Mouse (Mus musculus) small intestine, adult 2 months (tissue): ENCODE data around the gene Ceacam15. TPM values are rescaled to one million over a fixed set of nuclear protein-coding genes. Genes with fewer than 3 reads are reported as not detected.
"Not testable (repeated sequence)": the region's sequence is repeated elsewhere in the genome, so short reads cannot be mapped to it uniquely, and the experiment has no call there.

Source experiments
- H3K27ac ChIP-seq: fragments of 200-500 bp; 2 replicates; pipeline ENCODE4 v1.5.1; 2012; ENCODE audit warnings: low read depth, low read length, control low read depth, inconsistent platforms; ENCODE audit not compliant: insufficient read depth
- H3K27me3 ChIP-seq: fragments of 200-500 bp; 2 replicates; pipeline ENCODE4 v1.6.1; 2012; ENCODE audit warnings: mild to moderate bottlenecking, moderate library complexity, low read length, inconsistent platforms; ENCODE audit not compliant: control insufficient read depth, insufficient read depth
- H3K36me3 ChIP-seq: fragments of 200-500 bp; 2 replicates; pipeline ENCODE4 v1.6.1; 2012; ENCODE audit warnings: mild to moderate bottlenecking, low read length, control low read depth, inconsistent platforms; ENCODE audit not compliant: control insufficient read depth, insufficient read depth
- H3K4me1 ChIP-seq: fragments of 200-500 bp; 2 replicates; pipeline ENCODE4 v1.6.1; 2012; ENCODE audit warnings: low read length, inconsistent platforms, mixed read lengths; ENCODE audit not compliant: control insufficient read depth, insufficient read depth, insufficient read length
- H3K4me3 ChIP-seq: fragments of 200-500 bp; 2 replicates; pipeline ENCODE4 v1.5.1; 2012; ENCODE audit warnings: low read depth, mild to moderate bottlenecking, control low read depth, inconsistent platforms, low read length, moderate library complexity
- CTCF ChIP-seq: fragments of 200-500 bp; IDR thresholded peaks from 2 replicates; pipeline ENCODE4 v1.5.1; 2012; ENCODE audit warnings: low read depth, mild to moderate bottlenecking, control low read depth, inconsistent platforms, low read length, moderate library complexity, mixed read lengths; ENCODE audit not compliant: insufficient replicate concordance, insufficient read length; ENCODE audit errors: extremely low read depth
- POLR2A ChIP-seq: fragments of 200-500 bp; IDR thresholded peaks from 2 replicates; pipeline ENCODE4 v1.6.1; 2012; ENCODE audit warnings: low read depth, mild to moderate bottlenecking, control low read depth, inconsistent platforms, low read length, moderate library complexity
- WGBS: fragments of 180-500 bp; shearing (Covaris S2); methylation state at CpG from one replicate; pipeline ENCODE4 v1.1.7; 2018; 5-methylcytosine and 5-hydroxymethylcytosine counted together
- polyA plus RNA-seq: library from polyadenylated mRNA; depleted of rRNA; stranded (reverse); fragments of >200 nt; gene quantifications from 2 replicates; pipeline ENCODE4 v1.2.3, GENCODE M21; 2012; rRNA removed

Gene Ceacam15
- not detected in 2 replicates for polyA plus RNA-seq

DNA sequence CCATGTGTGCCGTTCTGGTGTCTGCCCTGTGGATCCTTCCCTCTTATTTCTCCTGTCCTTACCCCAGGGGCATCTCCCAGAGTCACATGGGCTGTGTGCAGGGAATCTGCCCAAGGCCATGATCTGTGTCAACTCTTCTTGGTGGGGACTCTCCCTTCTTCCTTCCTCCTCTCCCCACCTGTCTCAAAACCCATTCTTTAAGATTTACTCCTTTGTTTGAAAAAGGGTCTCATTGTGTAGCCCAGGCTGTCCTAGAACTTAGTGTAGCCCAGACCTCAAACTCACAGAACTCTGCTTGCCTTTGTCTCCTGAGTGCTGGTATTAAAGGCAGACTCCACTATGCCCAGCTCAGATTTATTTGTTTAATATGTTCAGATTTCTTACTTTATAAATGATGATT, at the start of gene Ceacam15:
Ceacam15 (minus strand) TSS at position 101 of the 400 bp plus-strand sequence.
- no peaks in the 10 kb centered on the region for H3K4me1 ChIP-seq
- no peaks in the 10 kb centered on the region for H3K36me3 ChIP-seq
- TF ChIP-seq POLR2A (no peak), CTCF (no peak)
- no peaks in the 10 kb centered on the region for H3K27me3 ChIP-seq
- 59% methylated on average over 1 of the region's 1 CpGs for WGBS
- H3K27ac ChIP-seq, result no peak within 1 kb of the TSS
- no peak within 1 kb of the TSS for H3K4me3 ChIP-seq

DNA sequence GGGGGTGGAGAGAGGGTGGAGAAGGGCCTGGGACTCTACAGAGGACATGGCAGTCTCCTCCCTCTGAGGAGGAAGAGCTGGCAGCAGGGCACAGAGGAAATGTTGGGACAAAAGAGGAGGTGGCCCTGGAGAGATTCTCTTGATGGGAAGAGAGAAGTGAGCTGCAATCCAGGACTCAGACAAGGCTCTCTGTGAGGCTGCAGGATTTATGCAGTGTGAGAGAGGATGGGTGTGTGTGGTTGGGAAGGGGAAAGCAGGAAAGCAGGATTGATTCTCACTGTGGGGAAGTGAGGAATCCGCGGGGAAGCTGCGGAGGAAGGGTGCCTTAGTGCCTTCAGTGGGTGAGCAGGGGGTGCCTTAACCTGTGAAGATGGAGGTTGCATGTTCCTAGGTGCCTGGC, 47.0 kb upstream of the Ceacam15 start:
- not testable (repeated sequence) for H3K4me3 ChIP-seq, H3K27ac ChIP-seq, H3K36me3 ChIP-seq, H3K4me1 ChIP-seq, H3K27me3 ChIP-seq
- WGBS, result 56% methylated on average over 3 of the region's 3 CpGs

DNA sequence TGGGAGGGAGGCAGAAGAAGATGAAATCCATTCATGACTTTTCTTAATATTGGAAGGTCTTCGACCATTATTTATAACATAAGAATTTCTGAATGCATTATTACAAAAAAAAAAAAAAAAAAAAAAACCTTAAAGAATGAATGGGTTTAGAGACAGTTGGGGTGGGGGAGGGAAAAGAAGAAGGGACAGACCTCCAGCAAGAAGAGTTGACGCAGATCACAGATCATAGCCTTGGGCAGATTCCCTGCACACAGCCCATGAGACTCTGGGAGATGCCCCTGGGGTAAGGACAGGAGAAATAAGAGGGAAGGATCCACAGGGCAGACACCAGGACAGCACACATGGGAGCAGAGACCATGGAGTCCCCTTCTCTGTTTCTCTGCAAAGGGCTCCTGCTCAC, 46.1 kb upstream of the Ceacam15 start, which contains the start of gene Ceacam9:
Ceacam9 (plus strand) TSS at position 301 of the 400 bp plus-strand sequence.
- Histone ChIP-seq H3K4me3 (no peak within 1 kb of the TSS), H3K27ac (no peak within 1 kb of the TSS), H3K4me1 (no peaks in the 10 kb centered on the region), H3K36me3 (no peaks in the 10 kb centered on the region), H3K27me3 (no peaks in the 10 kb centered on the region)
- WGBS, result 79% methylated on average over 2 of the region's 2 CpGs
- TF ChIP-seq CTCF, result no peak
- no peak for TF ChIP-seq POLR2A

DNA sequence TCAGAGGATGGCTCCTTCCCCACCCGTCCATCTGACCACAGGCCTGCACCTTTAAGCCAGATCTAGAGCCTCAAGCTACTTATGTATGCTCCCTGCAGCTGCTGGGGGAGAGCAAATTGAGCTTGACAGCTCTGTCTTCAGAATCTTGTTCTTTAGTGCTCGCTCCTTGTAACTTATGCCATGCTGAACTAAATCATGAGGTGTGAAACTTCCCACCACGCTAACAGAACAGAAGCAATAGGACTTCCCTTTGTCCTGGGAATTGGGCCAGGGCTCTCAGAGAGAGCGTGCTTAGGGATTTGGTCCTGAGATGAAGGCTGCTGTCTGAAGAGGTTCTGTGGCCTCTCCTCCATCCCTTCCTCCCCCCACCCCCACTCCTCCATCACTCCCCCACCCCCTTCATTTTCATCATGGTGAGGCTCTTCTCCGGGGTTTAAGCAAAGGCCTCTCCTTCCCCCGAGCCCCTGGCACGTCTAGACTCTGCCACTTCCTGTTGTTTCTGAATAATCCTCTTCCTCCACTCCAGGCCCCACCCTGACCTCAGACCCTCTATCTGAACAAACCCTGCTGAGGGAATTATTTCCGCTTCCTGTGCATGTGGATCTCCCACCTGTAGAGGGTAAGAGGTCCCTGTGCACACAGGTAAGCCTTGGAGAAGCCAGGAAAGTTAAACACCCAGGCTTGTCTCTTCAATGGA, 41.1 kb upstream of the Ceacam15 start:
- H3K36me3 ChIP-seq, H3K27ac ChIP-seq, H3K4me3 ChIP-seq, H3K4me1 ChIP-seq, H3K27me3 ChIP-seq: not testable (repeated sequence)
- 45% methylated on average over 8 of the region's 8 CpGs for WGBS

DNA sequence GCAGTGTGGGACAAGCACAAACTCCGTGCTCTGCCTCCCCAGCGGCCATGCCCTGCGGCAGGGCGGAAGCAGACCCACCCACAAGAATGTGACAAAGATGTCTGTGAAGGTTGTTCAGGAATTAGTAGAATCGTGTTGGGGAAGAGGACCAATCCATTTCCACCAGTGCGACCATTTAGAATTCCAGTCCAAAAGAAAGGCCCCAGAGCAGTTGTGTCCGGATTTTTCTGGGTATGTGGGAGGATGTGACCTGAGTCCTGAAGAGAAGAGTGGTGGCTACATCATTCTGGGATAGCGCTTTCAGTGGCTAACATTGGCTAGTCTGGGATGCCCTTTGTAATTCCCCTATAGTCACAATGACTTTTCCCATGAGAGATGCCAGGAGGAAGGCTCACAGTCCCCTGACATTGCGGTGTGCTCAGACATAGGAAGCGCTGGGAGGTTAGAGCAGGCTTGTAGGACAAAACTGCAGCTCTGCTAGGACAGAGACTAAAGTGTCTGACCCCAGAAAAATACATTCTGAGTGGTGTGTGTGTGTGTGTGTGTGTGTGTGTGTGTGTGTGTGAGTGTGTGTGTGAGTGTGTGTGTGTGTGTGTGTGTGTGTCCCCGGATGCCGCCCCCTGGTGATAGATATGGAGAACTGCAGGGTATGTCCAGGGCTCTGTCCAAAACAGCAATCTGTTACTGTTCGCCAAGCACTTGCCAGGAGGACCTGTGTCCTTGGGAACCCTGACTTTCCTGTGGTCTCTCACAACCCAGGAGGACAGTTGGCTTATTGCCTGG, 37.3 kb upstream of the Ceacam15 start:
- no peak overlapping the region for H3K4me3 ChIP-seq
- H3K4me1 ChIP-seq, result no peaks in the 10 kb centered on the region
- no peak overlapping the region for H3K27ac ChIP-seq
- H3K36me3 ChIP-seq, result no peaks in the 10 kb centered on the region
- TF ChIP-seq CTCF (no peak), POLR2A (no peak)
- WGBS, result 71% methylated on average over 13 of the region's 13 CpGs
- no peaks in the 10 kb centered on the region for H3K27me3 ChIP-seq

DNA sequence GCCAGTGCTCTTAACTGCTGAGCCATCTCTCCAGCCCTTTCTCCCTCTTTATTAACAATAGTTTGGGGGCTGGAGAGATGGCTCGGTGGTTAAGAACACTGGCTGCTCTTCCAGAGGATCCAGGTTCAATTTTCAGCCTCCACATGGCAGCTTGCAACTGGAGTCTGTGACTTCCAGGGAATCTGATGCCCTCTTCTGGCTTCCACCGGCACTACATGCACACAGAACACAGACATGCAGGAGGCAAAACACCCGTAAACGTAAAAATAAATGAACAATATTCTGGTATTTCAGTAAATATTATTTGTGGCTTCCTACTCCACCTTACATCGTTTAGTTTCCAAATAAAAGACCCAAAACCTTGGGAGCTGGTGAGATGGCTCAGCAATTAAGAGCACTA, 35.1 kb upstream of the Ceacam15 start:
- 74% methylated on average over 5 of the region's 5 CpGs for WGBS
- Histone ChIP-seq H3K4me3 (no peak overlapping the region), H3K36me3 (no peaks in the 10 kb centered on the region), H3K27ac (no peak overlapping the region), H3K27me3 (no peaks in the 10 kb centered on the region), H3K4me1 (no peaks in the 10 kb centered on the region)
- TF ChIP-seq CTCF (peak; percentile 25; the same call in 1 of the 2 replicates), POLR2A (no peak)

DNA sequence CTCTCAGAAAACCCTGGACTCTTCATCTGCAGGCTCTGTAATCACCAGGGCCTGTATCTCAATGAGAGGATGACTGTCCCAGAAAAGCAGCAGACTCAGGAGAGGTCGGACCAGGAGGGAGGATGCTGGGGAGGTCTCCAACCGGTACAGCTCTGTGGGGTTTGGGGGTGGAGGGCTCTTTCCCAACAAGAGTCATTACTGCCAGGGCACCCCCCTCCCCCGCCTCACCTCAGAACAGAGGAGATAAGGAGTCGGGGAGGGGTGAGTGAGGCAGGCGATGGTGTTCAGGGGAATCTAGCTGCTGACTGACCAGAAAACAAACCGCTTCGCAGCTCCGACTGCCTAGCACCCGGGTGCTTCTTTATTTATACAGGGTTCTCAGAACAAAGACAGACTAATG, 32.7 kb upstream of the Ceacam15 start:
- Histone ChIP-seq H3K27ac (no peak overlapping the region), H3K4me1 (no peaks in the 10 kb centered on the region), H3K27me3 (no peaks in the 10 kb centered on the region), H3K36me3 (no peaks in the 10 kb centered on the region), H3K4me3 (no peak overlapping the region)
- TF ChIP-seq POLR2A, result no peak
- TF ChIP-seq CTCF, result no peak
- WGBS, result 24% methylated on average over 9 of the region's 9 CpGs
